Mouse (Mus musculus): ENCODE results near the gene Enah.

Enah gene

GRCm38 (mm10) chr1:181852466-181852865 is 167.3 kb downstream of the Enah start:
- no peak for ATAC-seq (ENCODE audit: insufficient number of reproducible peaks, low FRiP score, low TSS enrichment)

GRCm38 (mm10) chr1:181851521-181852310 is 168.1 kb downstream of the Enah start:
- no peak for ATAC-seq (ENCODE audit: insufficient number of reproducible peaks, low FRiP score, low TSS enrichment)

- no peak for ATAC-seq (ENCODE audit: insufficient number of reproducible peaks, low FRiP score, low TSS enrichment)
These were observed 169.3 kb downstream of the Enah start for GRCm38 (mm10) chr1:181850441-181850840.

- ATAC-seq (ENCODE audit: insufficient number of reproducible peaks, low FRiP score, low TSS enrichment): no peak
These were observed 171.6 kb downstream of the Enah start for GRCm38 (mm10) chr1:181848210-181848609.

GRCm38 (mm10) chr1:181847396-181847795 is 172.4 kb downstream of the Enah start:
- ATAC-seq (ENCODE audit: insufficient number of reproducible peaks, low FRiP score, low TSS enrichment): no peak
